ENCODE assay signal across 18 mouse cellular contexts in the genomic region with DNA sequence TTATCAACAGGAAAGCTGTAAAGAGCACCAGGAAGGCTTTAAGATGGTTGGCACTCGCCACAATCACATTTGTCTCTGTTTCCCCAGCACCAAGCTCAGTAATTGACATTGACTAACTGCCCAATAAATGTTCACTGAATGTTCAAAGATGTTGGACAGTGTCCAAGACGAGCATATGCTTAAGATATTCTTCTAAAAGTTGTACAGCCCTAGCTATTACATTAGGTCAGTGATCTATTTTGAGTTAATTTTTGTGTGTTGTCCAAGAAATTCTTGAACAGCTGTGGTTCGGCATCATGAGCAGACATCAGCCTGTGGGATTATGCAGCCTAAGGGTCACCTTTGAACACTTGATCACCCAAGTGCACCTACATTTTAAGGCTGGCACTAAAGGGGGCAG.
DNase-seq lines count a peak whose midpoint lies in the region; ATAC-seq and TF ChIP-seq lines count a peak whose summit lies in the region.
"Had no signal": no experiment of that assay in that cellular context is flagged by ENCODE, and none has a peak within 500 bp of the region (broad histone marks: within the 10 kb centered on the region; RNA-seq: fewer than 3 reads in every experiment).

No protein-coding gene starts in this region.

- TF ChIP-seq CTCF in heart, adult 2 months (IDR thresholded peaks at IDR 0.05): no peak
- TF ChIP-seq CTCF in kidney, postnatal 0 days (IDR thresholded peaks at IDR 0.05; ENCODE audit: low read depth): no peak

- TF ChIP-seq EP300 in heart, adult 2 months (IDR thresholded peaks at IDR 0.05; ENCODE audit: insufficient read depth, low read depth, low read length): no peak

- DNase-seq in heart, adult 2 months: no peak
- no peak for DNase-seq in heart, postnatal 4 days
- DNase-seq in kidney, postnatal 0 days (ENCODE audit: low spot score): peak; percentile 84
- DNase-seq in kidney, postnatal 10 days: no peak
- peak; percentile 27 for DNase-seq in brain, adult 2 months (ENCODE audit: low read depth, low spot score)
- DNase-seq in adrenal gland, postnatal 10 days: no peak
- DNase-seq: adrenal gland, adult 2 months; cerebellum, adult 8-10 months; gastrocnemius, postnatal 10 days; layer of hippocampus, postnatal 36 days; right cerebral cortex, postnatal 25 days; thymus, postnatal 14 days had no signal

- peaks cover 9% of the 10 kb centered on the region for H3K36me3 ChIP-seq in heart, adult 2 months (ENCODE audit: control insufficient read depth, insufficient read depth, low read length)
- 0 out of 2 replicates have a peak, but pooled peaks cover 3% of the 10 kb centered on the region for H3K36me3 ChIP-seq in kidney, postnatal 0 days (ENCODE audit: insufficient read depth, low read length)
- H3K36me3 ChIP-seq in intestine, embryonic 16.5 days (ENCODE audit: control insufficient read depth, insufficient read depth, low read length): no peaks in the 10 kb centered on the region
- no peaks in the 10 kb centered on the region for H3K36me3 ChIP-seq in liver, embryonic 12.5 days
- H3K36me3 ChIP-seq: forebrain, embryonic 15.5 days; neural tube, embryonic 12.5 days had no signal

- no peaks in the 10 kb centered on the region for H3K27me3 ChIP-seq in heart, adult 2 months (ENCODE audit: control insufficient read depth, insufficient read depth, low read length)
- H3K27me3 ChIP-seq in kidney, postnatal 0 days (ENCODE audit: insufficient read depth, low read length): no peaks in the 10 kb centered on the region
- no peaks in the 10 kb centered on the region for H3K27me3 ChIP-seq in intestine, embryonic 16.5 days (replicated peaks; ENCODE audit: control insufficient read depth, insufficient read depth, low read length)
- H3K27me3 ChIP-seq in liver, embryonic 12.5 days (replicated peaks): no peaks in the 10 kb centered on the region
- H3K27me3 ChIP-seq: forebrain, embryonic 15.5 days; limb, embryonic 12.5 days; neural tube, embryonic 12.5 days had no signal

- 19% methylated on average over 3 of the region's 3 CpGs for WGBS in heart, adult 2 months
- WGBS in kidney, postnatal 0 days: 37% methylated on average over 3 of the region's 3 CpGs
- WGBS in intestine, embryonic 16.5 days: 39% methylated on average over 3 of the region's 3 CpGs
- WGBS in liver, embryonic 12.5 days (ENCODE audit: insufficient replicate concordance): 53% methylated on average over 3 of the region's 3 CpGs

- no peaks in the 10 kb centered on the region for H3K9me3 ChIP-seq in kidney, postnatal 0 days (replicated peaks; ENCODE audit: low read length)
- peaks cover 4% of the 10 kb centered on the region; the same call in 1 of the 2 replicates for H3K9me3 ChIP-seq in intestine, embryonic 16.5 days (ENCODE audit: control insufficient read depth, low read length)
- no peaks in the 10 kb centered on the region for H3K9me3 ChIP-seq in liver, embryonic 12.5 days (replicated peaks)
- H3K9me3 ChIP-seq: forebrain, embryonic 15.5 days; limb, embryonic 12.5 days; neural tube, embryonic 12.5 days had no signal

- no peak overlapping the region for H3K4me3 ChIP-seq in heart, adult 2 months
- H3K4me3 ChIP-seq in kidney, postnatal 0 days (replicated peaks; ENCODE audit: low read depth, low read length): no peak overlapping the region
- H3K4me3 ChIP-seq in intestine, embryonic 16.5 days (ENCODE audit: low read length): no peak overlapping the region
- no peak overlapping the region for H3K4me3 ChIP-seq in liver, embryonic 12.5 days
- H3K4me3 ChIP-seq: forebrain, embryonic 15.5 days; limb, embryonic 12.5 days; neural tube, embryonic 12.5 days had no signal

- no peak overlapping the region for H3K9ac ChIP-seq in heart, adult 2 months (ENCODE audit: low read depth, low read length)
- H3K9ac ChIP-seq in kidney, postnatal 0 days (ENCODE audit: low read depth, low read length): no peak overlapping the region
- no peak overlapping the region for H3K9ac ChIP-seq in intestine, embryonic 16.5 days (ENCODE audit: low read depth, low read length)
- H3K9ac ChIP-seq in liver, embryonic 12.5 days: no peak overlapping the region
- H3K9ac ChIP-seq: forebrain, embryonic 15.5 days; limb, embryonic 12.5 days; neural tube, embryonic 12.5 days had no signal

- no peak overlapping the region for H3K4me2 ChIP-seq in kidney, postnatal 0 days (ENCODE audit: low read length)
- no peak overlapping the region for H3K4me2 ChIP-seq in intestine, embryonic 16.5 days (ENCODE audit: low read depth, low read length)
- no peak overlapping the region for H3K4me2 ChIP-seq in liver, embryonic 12.5 days
- H3K4me2 ChIP-seq: forebrain, embryonic 15.5 days; limb, embryonic 12.5 days; neural tube, embryonic 12.5 days had no signal

- no peak for TF ChIP-seq POLR2A in heart, adult 2 months (IDR thresholded peaks at IDR 0.05; ENCODE audit: insufficient read depth, low read depth, low read length)

- H3K79me2 ChIP-seq in heart, adult 2 months (replicated peaks; ENCODE audit: control insufficient read depth, insufficient read depth, low read length): no peaks in the 10 kb centered on the region

- no peak for ATAC-seq in kidney, postnatal 0 days (replicated peaks; ENCODE audit: low FRiP score, low read depth)
- ATAC-seq in intestine, embryonic 16.5 days: no peak
- no peak for ATAC-seq in liver, embryonic 12.5 days
- ATAC-seq: forebrain, embryonic 15.5 days; inflammation-experienced regulatory T-cells, adult 6 months had no signal

- intact Hi-C loops in heart, adult 2 months (cut with DNase I): loop anchor here (2.0 kb wide), 1 partner anchor 53 kb away; no protein-coding TSS in a partner anchor

- H3K4me1 ChIP-seq in heart, adult 2 months (ENCODE audit: control insufficient read depth, insufficient read depth, low read length): peaks cover 18% of the 10 kb centered on the region
- H3K4me1 ChIP-seq in kidney, postnatal 0 days (replicated peaks; ENCODE audit: insufficient read depth, low read length): no peaks in the 10 kb centered on the region
- H3K4me1 ChIP-seq in intestine, embryonic 16.5 days (ENCODE audit: control insufficient read depth, insufficient read depth, low read length): peaks cover 27% of the 10 kb centered on the region
- H3K4me1 ChIP-seq in liver, embryonic 12.5 days: peaks cover 3% of the 10 kb centered on the region; the same call in 1 of the 2 replicates
- H3K4me1 ChIP-seq: forebrain, embryonic 15.5 days; neural tube, embryonic 12.5 days had no signal

- H3K27ac ChIP-seq in heart, adult 2 months: peak overlapping the region; percentile 48
- no peak overlapping the region for H3K27ac ChIP-seq in kidney, postnatal 0 days
- H3K27ac ChIP-seq in intestine, embryonic 16.5 days (ENCODE audit: low read length): 0 out of 2 replicates have a peak overlapping the region, but pooled peaks have one; percentile 9
- no peak overlapping the region for H3K27ac ChIP-seq in liver, embryonic 12.5 days
- H3K27ac ChIP-seq: forebrain, embryonic 15.5 days; limb, embryonic 12.5 days; neural tube, embryonic 12.5 days had no signal

Comparison
In these comparisons a context has a peak if more than half of its experiments do, and no peak if none do; other contexts are left out.
1. DNase-seq: peak in kidney, postnatal 0 days (single experiment) and brain, adult 2 months (single experiment); none in heart, adult 2 months (0 of 2), heart, postnatal 4 days (single experiment), kidney, postnatal 10 days (single experiment) and adrenal gland, postnatal 10 days (single experiment).
2. H3K27ac ChIP-seq: peak in heart, adult 2 months (single experiment) and intestine, embryonic 16.5 days (single experiment); none in kidney, postnatal 0 days (single experiment) and liver, embryonic 12.5 days (single experiment).